Mouse (Mus musculus) cerebellum, adult 2 months (tissue): ENCODE data around the gene Msmp.

ENCODE experiments used
- CTCF ChIP-seq: fragments of 200-500 bp; IDR thresholded peaks from 2 replicates; pipeline ENCODE4 v1.5.1; 2011; ENCODE audit warnings: low read depth, mild to moderate bottlenecking, control low read depth, low read length, moderate library complexity, borderline replicate concordance; ENCODE audit not compliant: insufficient read depth
- POLR2A ChIP-seq: fragments of 200-500 bp; IDR thresholded peaks from 2 replicates; pipeline ENCODE4 v1.6.1; 2011; ENCODE audit warnings: low read length, control low read depth, borderline replicate concordance; ENCODE audit not compliant: insufficient read depth

- TF ChIP-seq CTCF (no peak), POLR2A (no peak)
Observed at GRCm38 (mm10) chr4:43561436-43561996, 22.8 kb downstream of the Msmp start.
